Comparison of ENCODE assay signal across 10 mouse cellular contexts in genomic region chr14:60525284-60525962, GRCm38 (mm10).
DNase-seq lines count a peak whose midpoint lies in the region.
"Had no signal": no experiment of that assay in that cellular context is flagged by ENCODE, and none has a peak within 500 bp of the region (broad histone marks: within the 10 kb centered on the region; RNA-seq: fewer than 3 reads in every experiment).

No protein-coding gene starts in this region.

- WGBS in limb, embryonic 10.5 days: 77% methylated on average over 13 of the region's 13 CpGs

- DNase-seq in urinary bladder, postnatal 36 days (ENCODE audit: low spot score in 2 of 2): peak; percentile 40 to 47
- no peak for DNase-seq in urinary bladder, adult 2 months (ENCODE audit: low spot score)
- peak; percentile 60 for DNase-seq in cerebellum, adult 9-11 months
- DNase-seq in frontal cortex, postnatal 36 days (ENCODE audit: low spot score in 2 of 2): peak; percentile 58 to 79
- peak; percentile 69 for DNase-seq in kidney, adult 18-20 months
- DNase-seq in limb, embryonic 10.5 days (ENCODE audit: low spot score): peak; percentile 64
- peak; percentile 4 to 12 for DNase-seq in monocyte, adult 2 months (ENCODE audit: low read depth in 1 of 2, low spot score in 2 of 2)
- peak; percentile 90 for DNase-seq in splenic B cell, adult 2 months (ENCODE audit: low read depth, low spot score)

- H3K27me3 ChIP-seq in limb, embryonic 10.5 days (ENCODE audit: low read depth, poor library complexity, severe bottlenecking): no peaks in the 10 kb centered on the region
- H3K27me3 ChIP-seq in splenic B cell, adult 2 months (ENCODE audit: control insufficient read depth, insufficient read depth, low read length, poor library complexity, severe bottlenecking): no peaks in the 10 kb centered on the region
- H3K27me3 ChIP-seq: embryonic facial prominence, embryonic 12.5 days had no signal

- no peaks in the 10 kb centered on the region for H3K36me3 ChIP-seq in limb, embryonic 10.5 days
- H3K36me3 ChIP-seq in splenic B cell, adult 2 months (ENCODE audit: control insufficient read depth, insufficient read depth, low read length, poor library complexity, severe bottlenecking): no peaks in the 10 kb centered on the region
- H3K36me3 ChIP-seq: embryonic facial prominence, embryonic 12.5 days had no signal

- H3K9me3 ChIP-seq in limb, embryonic 10.5 days (replicated peaks): no peaks in the 10 kb centered on the region
- H3K9me3 ChIP-seq: embryonic facial prominence, embryonic 12.5 days had no signal

- H3K4me3 ChIP-seq in limb, embryonic 10.5 days: no peak overlapping the region
- H3K4me3 ChIP-seq: embryonic facial prominence, embryonic 12.5 days; myocyte had no signal

- H3K4me1 ChIP-seq in limb, embryonic 10.5 days: peaks cover 11% of the 10 kb centered on the region

- no peak overlapping the region for H3K27ac ChIP-seq in limb, embryonic 10.5 days
- H3K27ac ChIP-seq: embryonic facial prominence, embryonic 12.5 days had no signal
